Mouse (Mus musculus) limb, embryonic 12.5 days (tissue): ENCODE results near the gene Tbc1d21. TPM values are rescaled to one million over a fixed set of nuclear protein-coding genes. Genes with fewer than 3 reads are reported as not detected.

Experiments
- ATAC-seq: fragments of 200-750 bp; cut with Nextera tagmentation; 2 replicates; pipeline ENCODE4 v1.8.0; 2017; ENCODE audit warnings: low read depth, moderate TSS enrichment; ENCODE audit not compliant: insufficient number of reproducible peaks, insufficient read depth, low FRiP score, low TSS enrichment
- H3K27ac ChIP-seq: fragments of 300-500 bp; sonication (generic); 2 replicates; pipeline ENCODE4 v1.5.1; 2016; ENCODE audit warnings: mild to moderate bottlenecking, moderate library complexity
- H3K27me3 ChIP-seq: fragments of 300-500 bp; sonication (generic); 2 replicates; pipeline ENCODE4 v1.6.1; 2016; ENCODE audit warnings: mild to moderate bottlenecking, moderate library complexity
- H3K36me3 ChIP-seq: fragments of 300-500 bp; sonication (generic); 2 replicates; pipeline ENCODE4 v1.6.1; 2016; ENCODE audit warnings: mild to moderate bottlenecking, moderate library complexity
- H3K4me1 ChIP-seq: fragments of 300-500 bp; sonication (generic); replicated peaks from 2 replicates; pipeline ENCODE4 v1.6.1; 2016
- H3K4me2 ChIP-seq: fragments of 300-500 bp; sonication (generic); 2 replicates; pipeline ENCODE4 v1.6.1; 2016; ENCODE audit warnings: mild to moderate bottlenecking, moderate library complexity
- H3K4me3 ChIP-seq: fragments of 300-500 bp; sonication (generic); replicated peaks from 2 replicates; pipeline ENCODE4 v1.5.1; 2016; ENCODE audit warnings: mild to moderate bottlenecking
- H3K9ac ChIP-seq: fragments of 300-500 bp; sonication (generic); replicated peaks from 2 replicates; pipeline ENCODE4 v1.6.1; 2016; ENCODE audit warnings: mild to moderate bottlenecking, moderate library complexity
- H3K9me3 ChIP-seq: fragments of 300-500 bp; sonication (generic); 2 replicates; pipeline ENCODE4 v1.6.1; 2016; ENCODE audit warnings: mild to moderate bottlenecking, moderate library complexity
- WGBS: fragments of 180-500 bp; shearing (Covaris S2); methylation state at CpG from one replicate; pipeline ENCODE4 v1.1.7; 2016; 5-methylcytosine and 5-hydroxymethylcytosine counted together
- polyA plus RNA-seq: library from polyadenylated mRNA; unstranded; fragments of >200 nt; fragmentation: Nextera tagmentation; extraction: Ambion mirVana; gene quantifications from 2 replicates; pipeline ENCODE4 v1.2.1, GENCODE M21; 2016

Tbc1d21 gene
- polyA plus RNA-seq, 1 experiment from 2014 or later, result not detected

- 0 out of 2 replicates have a peak, but pooled peaks cover 8% of the 10 kb centered on the region for H3K27me3 ChIP-seq
- no peak overlapping the region for H3K4me3 ChIP-seq
- WGBS, result 44% methylated on average over 7 of the region's 7 CpGs
- H3K27ac ChIP-seq, result no peak overlapping the region
- no peak for ATAC-seq
- no peaks in the 10 kb centered on the region for H3K9me3 ChIP-seq
- H3K36me3 ChIP-seq, result no peaks in the 10 kb centered on the region
- peaks cover 6% of the 10 kb centered on the region; the same call in 1 of the 2 replicates for H3K4me1 ChIP-seq
- no peak overlapping the region for H3K9ac ChIP-seq
- no peak overlapping the region for H3K4me2 ChIP-seq
Observed at GRCm38 (mm10) chr9:58345963-58346362, 24.3 kb downstream of the Tbc1d21 start.

GRCm38 (mm10) chr9:58341795-58342194 is 28.5 kb downstream of the Tbc1d21 start:
- no peak overlapping the region for H3K27ac ChIP-seq
- ATAC-seq, result no peak
- no peak overlapping the region for H3K4me3 ChIP-seq
- no peaks in the 10 kb centered on the region for H3K9me3 ChIP-seq
- H3K4me2 ChIP-seq, result no peak overlapping the region
- no peak overlapping the region for H3K9ac ChIP-seq
- H3K36me3 ChIP-seq, result no peaks in the 10 kb centered on the region
- H3K27me3 ChIP-seq, result no peaks in the 10 kb centered on the region
- 81% methylated on average over 1 of the region's 1 CpGs for WGBS
- H3K4me1 ChIP-seq, result peaks cover 5% of the 10 kb centered on the region; the same call in 1 of the 2 replicates

- no peak overlapping the region for H3K9ac ChIP-seq
- no peaks in the 10 kb centered on the region for H3K36me3 ChIP-seq
- WGBS, result 68% methylated on average over 8 of the region's 8 CpGs
- H3K27me3 ChIP-seq, result no peaks in the 10 kb centered on the region
- ATAC-seq, result no peak
- no peak overlapping the region for H3K4me3 ChIP-seq
- H3K9me3 ChIP-seq, result peaks cover 4% of the 10 kb centered on the region; the same call in 1 of the 2 replicates
- no peak overlapping the region for H3K4me2 ChIP-seq
- no peak overlapping the region for H3K27ac ChIP-seq
- H3K4me1 ChIP-seq, result no peaks in the 10 kb centered on the region
Observed at GRCm38 (mm10) chr9:58336650-58337281, 33.5 kb downstream of the Tbc1d21 start.

GRCm38 (mm10) chr9:58331276-58331675 is 39.0 kb downstream of the Tbc1d21 start:
- no peak overlapping the region for H3K9ac ChIP-seq
- no peak for ATAC-seq
- peaks cover 4% of the 10 kb centered on the region; the same call in 1 of the 2 replicates for H3K9me3 ChIP-seq
- WGBS, result 75% methylated on average over 3 of the region's 3 CpGs
- no peak overlapping the region for H3K27ac ChIP-seq
- H3K4me1 ChIP-seq, result peaks cover 11% of the 10 kb centered on the region
- no peak overlapping the region for H3K4me2 ChIP-seq
- H3K36me3 ChIP-seq, result no peaks in the 10 kb centered on the region
- no peak overlapping the region for H3K4me3 ChIP-seq
- H3K27me3 ChIP-seq, result no peaks in the 10 kb centered on the region

- no peak overlapping the region for H3K4me2 ChIP-seq
- peaks cover 4% of the 10 kb centered on the region; the same call in 1 of the 2 replicates for H3K9me3 ChIP-seq
- 24% methylated on average over 5 of the region's 5 CpGs for WGBS
- H3K9ac ChIP-seq, result no peak overlapping the region
- no peak for ATAC-seq
- no peak overlapping the region for H3K4me3 ChIP-seq
- H3K27ac ChIP-seq, result no peak overlapping the region
- H3K36me3 ChIP-seq, result no peaks in the 10 kb centered on the region
- peaks cover 14% of the 10 kb centered on the region for H3K4me1 ChIP-seq
- H3K27me3 ChIP-seq, result no peaks in the 10 kb centered on the region
Observed at GRCm38 (mm10) chr9:58330293-58330692, 40.0 kb downstream of the Tbc1d21 start.

GRCm38 (mm10) chr9:58327382-58327781 is 42.9 kb downstream of the Tbc1d21 start:
- no peak overlapping the region for H3K27ac ChIP-seq
- 38% methylated on average over 1 of the region's 1 CpGs for WGBS
- H3K4me1 ChIP-seq, result peaks cover 28% of the 10 kb centered on the region
- H3K4me2 ChIP-seq, result no peak overlapping the region
- no peaks in the 10 kb centered on the region for H3K27me3 ChIP-seq
- no peak overlapping the region for H3K4me3 ChIP-seq
- ATAC-seq, result no peak
- H3K36me3 ChIP-seq, result no peaks in the 10 kb centered on the region
- H3K9me3 ChIP-seq, result no peaks in the 10 kb centered on the region
- no peak overlapping the region for H3K9ac ChIP-seq

GRCm38 (mm10) chr9:58326477-58327180 is 43.6 kb downstream of the Tbc1d21 start:
- Histone ChIP-seq H3K4me2 (no peak overlapping the region), H3K27me3 (no peaks in the 10 kb centered on the region), H3K4me1 (peaks cover 28% of the 10 kb centered on the region), H3K9ac (no peak overlapping the region), H3K27ac (peak overlapping the region; percentile 23; the same call in 1 of the 2 replicates), H3K9me3 (0 out of 2 replicates have a peak, but pooled peaks cover 2% of the 10 kb centered on the region), H3K4me3 (no peak overlapping the region), H3K36me3 (no peaks in the 10 kb centered on the region)
- ATAC-seq, result no peak
- 13% methylated on average over 4 of the region's 4 CpGs for WGBS

- no peak overlapping the region for H3K4me3 ChIP-seq
- H3K36me3 ChIP-seq, result no peaks in the 10 kb centered on the region
- no peak overlapping the region for H3K27ac ChIP-seq
- WGBS, result 96% methylated on average over 3 of the region's 3 CpGs
- H3K9me3 ChIP-seq, result 0 out of 2 replicates have a peak, but pooled peaks cover 6% of the 10 kb centered on the region
- no peak overlapping the region for H3K9ac ChIP-seq
- H3K4me1 ChIP-seq, result peaks cover 30% of the 10 kb centered on the region
- H3K27me3 ChIP-seq, result no peaks in the 10 kb centered on the region
- no peak for ATAC-seq
- H3K4me2 ChIP-seq, result no peak overlapping the region
Observed at GRCm38 (mm10) chr9:58321681-58322080, 48.6 kb downstream of the Tbc1d21 start.

GRCm38 (mm10) chr9:58318317-58318716 is 51.9 kb downstream of the Tbc1d21 start:
- no peak for ATAC-seq
- H3K4me2 ChIP-seq, result no peak overlapping the region

GRCm38 (mm10) chr9:58317381-58317780 is 52.9 kb downstream of the Tbc1d21 start:
- Histone ChIP-seq H3K4me1 (peaks cover 53% of the 10 kb centered on the region), H3K9me3 (0 out of 2 replicates have a peak, but pooled peaks cover 6% of the 10 kb centered on the region), H3K27me3 (peaks cover 3% of the 10 kb centered on the region; the same call in 1 of the 2 replicates), H3K36me3 (no peaks in the 10 kb centered on the region), H3K4me3 (no peak overlapping the region), H3K9ac (no peak overlapping the region), H3K4me2 (no peak overlapping the region), H3K27ac (peak overlapping the region; percentile 66)
- 82% methylated on average over 3 of the region's 3 CpGs for WGBS
- ATAC-seq, result no peak

More at GRCm38 (mm10) chr9:58318317-58318716, 51.9 kb downstream of the Tbc1d21 start:
- Histone ChIP-seq H3K27me3 (no peaks in the 10 kb centered on the region), H3K36me3 (no peaks in the 10 kb centered on the region), H3K9ac (no peak overlapping the region), H3K9me3 (0 out of 2 replicates have a peak, but pooled peaks cover 6% of the 10 kb centered on the region), H3K4me3 (no peak overlapping the region), H3K27ac (no peak overlapping the region), H3K4me1 (peaks cover 43% of the 10 kb centered on the region)
- 55% methylated on average over 3 of the region's 3 CpGs for WGBS

GRCm38 (mm10) chr9:58316784-58317183 is 53.5 kb downstream of the Tbc1d21 start:
- peak overlapping the region; percentile 66 for H3K27ac ChIP-seq
- no peak overlapping the region for H3K4me2 ChIP-seq
- WGBS, result 50% methylated on average over 7 of the region's 7 CpGs
- no peak for ATAC-seq
- 0 out of 2 replicates have a peak, but pooled peaks cover 6% of the 10 kb centered on the region for H3K9me3 ChIP-seq
- peaks cover 58% of the 10 kb centered on the region for H3K4me1 ChIP-seq
- H3K9ac ChIP-seq, result no peak overlapping the region
- H3K4me3 ChIP-seq, result no peak overlapping the region
- H3K36me3 ChIP-seq, result no peaks in the 10 kb centered on the region
- H3K27me3 ChIP-seq, result peaks cover 8% of the 10 kb centered on the region
